Mouse (Mus musculus): ENCODE measurements around the gene Cyb5b. TPM values are rescaled to one million over a fixed set of nuclear protein-coding genes. Genes with fewer than 3 reads are reported as not detected.

Cyb5b gene
- polyA plus RNA-seq, 1 experiment from 2014 or later, result 134 TPM

Other genes with a start within 250 kb of the Cyb5b start
- 15.1 TPM in 2 replicates for gene Sntb2, start 214.9 kb upstream of the Cyb5b start, polyA plus RNA-seq (2014; fragmentation: Nextera tagmentation; extraction: Ambion mirVana)
- gene Vps4a, start 119.4 kb upstream of the Cyb5b start, polyA plus RNA-seq (2014; fragmentation: Nextera tagmentation; extraction: Ambion mirVana), result 64.2 and 68.3 TPM in 2 replicates
- 44.3 and 45.7 TPM in 2 replicates for gene Pdf, start 102.0 kb upstream of the Cyb5b start, polyA plus RNA-seq (2014; fragmentation: Nextera tagmentation; extraction: Ambion mirVana)
- gene Cog8, start 94.0 kb upstream of the Cyb5b start, polyA plus RNA-seq (2014; fragmentation: Nextera tagmentation; extraction: Ambion mirVana), result 37.9 and 38.7 TPM in 2 replicates
- gene Nip7, start 93.8 kb upstream of the Cyb5b start, polyA plus RNA-seq (2014; fragmentation: Nextera tagmentation; extraction: Ambion mirVana), result 102 and 107 TPM in 2 replicates
- 9.3 and 21.3 TPM in 2 replicates for gene Tmed6, start 85.0 kb upstream of the Cyb5b start, polyA plus RNA-seq (2014; fragmentation: Nextera tagmentation; extraction: Ambion mirVana)
- 14.2 and 14.9 TPM in 2 replicates for gene Terf2, start 54.1 kb upstream of the Cyb5b start, polyA plus RNA-seq (2014; fragmentation: Nextera tagmentation; extraction: Ambion mirVana)
- gene Nfat5, start 142.8 kb downstream of the Cyb5b start, polyA plus RNA-seq (2014; fragmentation: Nextera tagmentation; extraction: Ambion mirVana), result 12.3 and 14.7 TPM in 2 replicates